Mouse (Mus musculus) heart, embryonic 12.5 days (tissue): ENCODE data around the gene Nfil3. TPM values are rescaled to one million over a fixed set of nuclear protein-coding genes. Genes with fewer than 3 reads are reported as not detected.

Source experiments
- ATAC-seq: fragments of 200-750 bp; cut with Nextera tagmentation; 2 replicates; pipeline ENCODE4 v1.8.0; 2017; ENCODE audit warnings: moderate TSS enrichment, moderate library complexity; ENCODE audit not compliant: insufficient number of reproducible peaks, low FRiP score
- H3K27ac ChIP-seq: fragments of 300-500 bp; sonication (generic); 2 replicates; pipeline ENCODE4 v1.5.1; 2016; ENCODE audit warnings: mild to moderate bottlenecking, moderate library complexity; ENCODE audit not compliant: poor library complexity, severe bottlenecking
- H3K27me3 ChIP-seq: fragments of 300-500 bp; sonication (generic); replicated peaks from 2 replicates; pipeline ENCODE4 v1.6.1; 2016; ENCODE audit warnings: mild to moderate bottlenecking, moderate library complexity
- H3K36me3 ChIP-seq: fragments of 300-500 bp; sonication (generic); 2 replicates; pipeline ENCODE4 v1.6.1; 2016; ENCODE audit warnings: mild to moderate bottlenecking, moderate library complexity
- H3K4me1 ChIP-seq: fragments of 300-500 bp; sonication (generic); replicated peaks from 2 replicates; pipeline ENCODE4 v1.6.1; 2016; ENCODE audit warnings: mild to moderate bottlenecking
- H3K4me2 ChIP-seq: fragments of 300-500 bp; sonication (generic); 2 replicates; pipeline ENCODE4 v1.6.1; 2016; ENCODE audit warnings: mild to moderate bottlenecking, moderate library complexity
- H3K4me3 ChIP-seq: fragments of 300-500 bp; sonication (generic); 2 replicates; pipeline ENCODE4 v1.5.1; 2016; ENCODE audit warnings: mild to moderate bottlenecking
- H3K9ac ChIP-seq: fragments of 300-500 bp; sonication (generic); 2 replicates; pipeline ENCODE4 v1.6.1; 2016; ENCODE audit warnings: mild to moderate bottlenecking, moderate library complexity
- H3K9me3 ChIP-seq: fragments of 300-500 bp; sonication (generic); replicated peaks from 2 replicates; pipeline ENCODE4 v1.6.1; 2016; ENCODE audit warnings: mild to moderate bottlenecking, moderate library complexity
- WGBS: fragments of 180-500 bp; shearing (Covaris S2); methylation state at CpG from one replicate; pipeline ENCODE4 v1.1.7; 2016; 5-methylcytosine and 5-hydroxymethylcytosine counted together
- polyA plus RNA-seq: library from polyadenylated mRNA; unstranded; fragments of >200 nt; fragmentation: Nextera tagmentation; extraction: Ambion mirVana; gene quantifications from 2 replicates; pipeline ENCODE4 v1.2.1, GENCODE M21; 2016

The Nfil3 gene
- polyA plus RNA-seq, 1 experiment from 2014 or later: 46.3 TPM

- Histone ChIP-seq H3K27me3 (0 out of 2 replicates have a peak, but pooled peaks cover 3% of the 10 kb centered on the region), H3K36me3 (no peaks in the 10 kb centered on the region), H3K9me3 (no peaks in the 10 kb centered on the region), H3K4me2 (no peak overlapping the region), H3K4me3 (no peak overlapping the region), H3K4me1 (peaks cover 3% of the 10 kb centered on the region), H3K9ac (no peak overlapping the region), H3K27ac (no peak overlapping the region)
- WGBS: 69% methylated on average over 2 of the region's 2 CpGs
- ATAC-seq: no peak
These were observed 20.6 kb upstream of the Nfil3 start for GRCm38 (mm10) chr13:53001511-53001935.

GRCm38 (mm10) chr13:53000481-53000880, 19.6 kb upstream of the Nfil3 start:
- Histone ChIP-seq H3K4me2 (no peak overlapping the region), H3K4me3 (no peak overlapping the region), H3K36me3 (no peaks in the 10 kb centered on the region), H3K27ac (no peak overlapping the region), H3K4me1 (peaks cover 8% of the 10 kb centered on the region), H3K9me3 (no peaks in the 10 kb centered on the region), H3K27me3 (0 out of 2 replicates have a peak, but pooled peaks cover 3% of the 10 kb centered on the region), H3K9ac (no peak overlapping the region)
- ATAC-seq: no peak
- WGBS: 57% methylated on average over 2 of the region's 2 CpGs

GRCm38 (mm10) chr13:52998541-52998940, 17.7 kb upstream of the Nfil3 start:
- no peak overlapping the region for H3K27ac ChIP-seq
- no peak for ATAC-seq
- WGBS: 86% methylated on average over 10 of the region's 10 CpGs
- H3K4me1 ChIP-seq: peaks cover 12% of the 10 kb centered on the region
- H3K9me3 ChIP-seq: no peaks in the 10 kb centered on the region
- no peaks in the 10 kb centered on the region for H3K27me3 ChIP-seq
- no peak overlapping the region for H3K4me2 ChIP-seq
- H3K36me3 ChIP-seq: no peaks in the 10 kb centered on the region
- H3K9ac ChIP-seq: no peak overlapping the region
- no peak overlapping the region for H3K4me3 ChIP-seq

DNA sequence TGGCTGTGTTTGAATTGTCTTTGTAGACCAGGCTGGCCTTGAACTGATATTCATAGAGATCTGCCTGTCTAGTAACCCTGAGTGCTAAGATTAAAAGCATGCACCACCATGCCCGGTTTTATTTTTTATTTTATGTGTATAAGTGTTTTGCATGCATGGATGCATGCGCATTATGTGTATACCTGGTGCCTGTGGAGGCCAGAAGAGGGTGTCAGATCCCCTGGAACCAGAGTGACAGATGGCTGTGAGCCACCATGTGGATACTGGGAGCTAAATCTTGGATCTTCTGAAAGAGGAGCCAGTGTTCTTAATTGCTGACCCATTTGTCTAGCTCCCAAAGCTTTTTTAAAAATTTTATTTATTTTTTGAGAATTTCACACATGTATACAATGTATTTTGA, 16.9 kb upstream of the Nfil3 start:
- WGBS: 59% methylated on average over 2 of the region's 2 CpGs
- H3K4me2 ChIP-seq: no peak overlapping the region
- ATAC-seq: no peak
- peaks cover 12% of the 10 kb centered on the region for H3K4me1 ChIP-seq
- H3K27ac ChIP-seq: no peak overlapping the region
- no peaks in the 10 kb centered on the region for H3K27me3 ChIP-seq
- no peak overlapping the region for H3K9ac ChIP-seq
- H3K9me3 ChIP-seq: no peaks in the 10 kb centered on the region
- no peak overlapping the region for H3K4me3 ChIP-seq
- H3K36me3 ChIP-seq: no peaks in the 10 kb centered on the region

DNA sequence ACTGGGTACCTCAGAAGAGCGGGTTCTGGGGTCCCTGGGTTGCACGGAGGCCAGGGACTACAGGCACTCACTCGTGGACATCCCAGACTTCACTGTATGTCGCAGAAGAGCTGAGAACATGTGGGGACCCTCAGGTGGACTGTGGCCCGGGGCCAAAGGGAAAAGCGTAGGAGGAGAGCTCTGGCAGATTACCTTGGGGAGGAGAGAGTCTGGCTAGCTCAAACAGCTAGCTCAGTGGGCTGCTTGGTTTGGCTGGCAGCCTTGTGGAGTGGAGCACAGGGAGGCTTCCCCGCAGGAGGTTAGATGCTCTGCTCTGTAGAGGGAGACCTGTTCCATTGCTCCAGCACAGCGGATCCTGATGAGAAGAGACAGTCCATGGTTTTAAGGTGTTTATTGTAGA, 15.3 kb upstream of the Nfil3 start:
- peaks cover 12% of the 10 kb centered on the region for H3K4me1 ChIP-seq
- H3K27me3 ChIP-seq: no peaks in the 10 kb centered on the region
- WGBS: 63% methylated on average over 8 of the region's 8 CpGs
- no peak overlapping the region for H3K9ac ChIP-seq
- H3K4me3 ChIP-seq: no peak overlapping the region
- H3K27ac ChIP-seq: no peak overlapping the region
- H3K9me3 ChIP-seq: no peaks in the 10 kb centered on the region
- ATAC-seq: no peak
- no peak overlapping the region for H3K4me2 ChIP-seq
- H3K36me3 ChIP-seq: no peaks in the 10 kb centered on the region

- H3K27me3 ChIP-seq: no peaks in the 10 kb centered on the region
- no peaks in the 10 kb centered on the region for H3K36me3 ChIP-seq
- 53% methylated on average over 10 of the region's 10 CpGs for WGBS
- no peak overlapping the region for H3K9ac ChIP-seq
- no peak overlapping the region for H3K4me3 ChIP-seq
- H3K9me3 ChIP-seq: no peaks in the 10 kb centered on the region
- H3K27ac ChIP-seq: peak overlapping the region; percentile 53
- ATAC-seq: no peak
- no peak overlapping the region for H3K4me2 ChIP-seq
- peaks cover 23% of the 10 kb centered on the region for H3K4me1 ChIP-seq
These were observed 13.5 kb upstream of the Nfil3 start for GRCm38 (mm10) chr13:52994197-52994881.

- Histone ChIP-seq H3K4me2 (no peak overlapping the region), H3K4me1 (peaks cover 27% of the 10 kb centered on the region), H3K27ac (no peak overlapping the region), H3K27me3 (no peaks in the 10 kb centered on the region), H3K9me3 (no peaks in the 10 kb centered on the region), H3K36me3 (no peaks in the 10 kb centered on the region), H3K4me3 (no peak overlapping the region), H3K9ac (no peak overlapping the region)
- 48% methylated on average over 9 of the region's 9 CpGs for WGBS
- ATAC-seq: no peak
These were observed 9.3 kb upstream of the Nfil3 start for GRCm38 (mm10) chr13:52990139-52990538.

DNA sequence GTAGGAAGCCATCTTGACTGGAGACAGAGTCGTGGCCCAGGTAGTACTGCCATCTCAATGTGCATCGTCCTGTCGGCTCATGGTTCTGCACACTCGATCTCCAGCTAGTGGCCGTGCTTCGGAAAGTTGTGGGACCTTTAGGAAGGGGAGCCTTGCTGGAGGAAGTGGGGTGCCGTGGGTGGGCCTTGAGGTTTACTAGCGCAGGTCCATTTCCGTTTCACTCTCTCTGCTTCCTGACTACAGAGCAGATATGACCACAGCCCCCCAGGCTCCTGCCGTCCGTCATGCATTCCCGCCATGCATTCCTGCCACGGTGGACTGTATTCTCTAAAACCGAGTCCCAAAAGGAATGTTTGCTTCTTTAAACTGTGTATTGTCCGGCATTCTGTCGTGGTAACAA, 8.1 kb upstream of the Nfil3 start:
- Histone ChIP-seq H3K9ac (no peak overlapping the region), H3K36me3 (no peaks in the 10 kb centered on the region), H3K4me3 (no peak overlapping the region), H3K27ac (no peak overlapping the region), H3K4me1 (peaks cover 23% of the 10 kb centered on the region), H3K27me3 (no peaks in the 10 kb centered on the region), H3K4me2 (no peak overlapping the region), H3K9me3 (no peaks in the 10 kb centered on the region)
- ATAC-seq: no peak
- 74% methylated on average over 16 of the region's 16 CpGs for WGBS

- Histone ChIP-seq H3K27me3 (no peaks in the 10 kb centered on the region), H3K4me2 (no peak overlapping the region), H3K36me3 (no peaks in the 10 kb centered on the region), H3K9ac (no peak overlapping the region), H3K27ac (no peak overlapping the region), H3K9me3 (no peaks in the 10 kb centered on the region), H3K4me3 (no peak overlapping the region), H3K4me1 (peaks cover 23% of the 10 kb centered on the region)
- ATAC-seq: no peak
- WGBS: 74% methylated on average over 1 of the region's 1 CpGs
These were observed 7.0 kb upstream of the Nfil3 start for GRCm38 (mm10) chr13:52987880-52988279.

DNA sequence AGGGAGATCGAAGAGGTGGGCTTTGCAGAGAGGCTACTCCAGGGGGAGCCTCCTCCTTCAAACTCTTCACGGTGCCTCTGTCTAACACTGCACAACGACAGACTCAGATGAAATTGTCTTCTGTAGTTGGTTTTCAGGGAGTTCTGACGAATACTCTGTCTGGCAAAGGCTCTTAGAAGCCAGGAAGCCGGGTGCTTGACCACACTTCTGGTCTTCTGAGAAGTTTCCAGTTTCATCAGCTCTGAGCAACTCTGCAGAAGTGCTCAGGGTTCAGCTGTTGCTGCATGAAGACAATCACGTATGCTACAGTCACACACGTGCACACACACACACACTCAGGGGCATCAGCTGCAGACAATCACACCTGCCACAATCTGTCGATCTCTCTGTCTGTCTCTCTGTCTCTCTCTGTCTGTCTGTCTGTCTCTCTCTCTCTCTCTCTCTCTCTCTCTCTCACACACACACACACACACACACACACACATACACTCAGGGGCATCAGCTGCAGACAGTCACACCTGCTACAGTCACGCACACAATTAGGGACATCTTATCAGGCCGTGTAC, 5.4 kb upstream of the Nfil3 start:
- no peaks in the 10 kb centered on the region for H3K9me3 ChIP-seq
- WGBS: 53% methylated on average over 10 of the region's 10 CpGs
- no peak for ATAC-seq

GRCm38 (mm10) chr13:52985508-52986214, 4.8 kb upstream of the Nfil3 start:
- Histone ChIP-seq H3K9ac (no peak overlapping the region), H3K9me3 (no peaks in the 10 kb centered on the region), H3K27me3 (no peaks in the 10 kb centered on the region), H3K4me1 (peaks cover 28% of the 10 kb centered on the region), H3K27ac (no peak overlapping the region), H3K36me3 (no peaks in the 10 kb centered on the region), H3K4me2 (no peak overlapping the region), H3K4me3 (no peak overlapping the region)
- no peak for ATAC-seq
- 75% methylated on average over 12 of the region's 12 CpGs for WGBS

More for the DNA sequence above, 5.4 kb upstream of the Nfil3 start:
- Histone ChIP-seq H3K27me3 (no peaks in the 10 kb centered on the region), H3K27ac (no peak overlapping the region), H3K4me2 (no peak overlapping the region), H3K4me1 (peaks cover 28% of the 10 kb centered on the region), H3K9ac (no peak overlapping the region), H3K4me3 (no peak overlapping the region), H3K36me3 (no peaks in the 10 kb centered on the region)
